Mouse (Mus musculus) stomach, embryonic 15.5 days (tissue): ENCODE measurements around the gene Gm7849. TPM values are rescaled to one million over a fixed set of nuclear protein-coding genes. Genes with fewer than 3 reads are reported as not detected.
"Not testable (repeated sequence)": the region's sequence is repeated elsewhere in the genome, so short reads cannot be mapped to it uniquely, and the experiment has no call there.

Source experiments
- ATAC-seq: fragments of 200-750 bp; cut with Nextera tagmentation; 2 replicates; pipeline ENCODE4 v1.8.0; 2017; ENCODE audit warnings: low read depth, moderate number of reproducible peaks, moderate TSS enrichment; ENCODE audit not compliant: insufficient read depth, low FRiP score
- H3K27ac ChIP-seq: fragments of 300-500 bp; sonication (generic); 2 replicates; pipeline ENCODE4 v1.5.1; 2015; ENCODE audit warnings: mild to moderate bottlenecking, inconsistent platforms
- H3K27me3 ChIP-seq: fragments of 300-500 bp; sonication (generic); replicated peaks from 2 replicates; pipeline ENCODE4 v1.6.1; 2015; ENCODE audit warnings: inconsistent platforms
- H3K36me3 ChIP-seq: fragments of 300-500 bp; sonication (generic); 2 replicates; pipeline ENCODE4 v1.6.1; 2015; ENCODE audit warnings: inconsistent platforms
- H3K4me1 ChIP-seq: fragments of 300-500 bp; sonication (generic); 2 replicates; pipeline ENCODE4 v1.6.1; 2015; ENCODE audit warnings: inconsistent platforms
- H3K4me2 ChIP-seq: fragments of 300-500 bp; sonication (generic); 2 replicates; pipeline ENCODE4 v1.6.1; 2015; ENCODE audit warnings: mild to moderate bottlenecking, inconsistent platforms
- H3K4me3 ChIP-seq: fragments of 300-500 bp; sonication (generic); replicated peaks from 2 replicates; pipeline ENCODE4 v1.5.1; 2015; ENCODE audit warnings: inconsistent platforms
- H3K9ac ChIP-seq: fragments of 300-500 bp; sonication (generic); 2 replicates; pipeline ENCODE4 v1.6.1; 2015; ENCODE audit warnings: inconsistent platforms
- H3K9me3 ChIP-seq: fragments of 300-500 bp; sonication (generic); 2 replicates; pipeline ENCODE4 v1.6.1; 2016; ENCODE audit warnings: inconsistent platforms
- WGBS: fragments of 180-500 bp; shearing (Covaris S2); methylation state at CpG from one replicate; pipeline ENCODE4 v1.1.7; 2015; 5-methylcytosine and 5-hydroxymethylcytosine counted together
- polyA plus RNA-seq: library from polyadenylated mRNA; unstranded; fragments of >200 nt; fragmentation: Nextera tagmentation; extraction: Ambion mirVana; gene quantifications from 2 replicates; pipeline ENCODE4 v1.2.1, GENCODE M21; 2015

Gene Gm7849
- polyA plus RNA-seq, result 0.31 and 2.2 TPM in 2 replicates

DNA sequence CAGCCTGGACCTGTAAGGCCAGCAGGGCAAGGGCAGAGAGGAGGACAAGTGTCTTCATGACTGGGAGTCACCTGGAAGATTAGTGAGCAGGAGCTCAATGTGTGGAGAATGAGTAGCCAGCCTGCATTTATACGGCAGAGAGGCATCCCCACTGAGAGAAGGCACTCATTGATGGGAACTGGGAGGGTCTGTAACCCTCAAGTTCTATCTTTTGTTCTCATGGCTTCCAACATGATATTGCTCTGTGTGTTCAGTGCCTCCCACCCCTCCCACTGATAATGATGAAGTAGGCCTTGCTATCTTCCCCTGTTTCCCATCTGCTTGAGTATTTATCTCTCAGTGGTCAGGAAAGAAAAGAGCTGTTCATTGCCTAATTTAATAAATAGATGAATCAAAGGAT, at the start of gene Gm7849:
Gene Gm7849 (minus strand): TSS at position 101 of the 400 bp plus-strand sequence.
- no CpG with 5 or more reads among the region's 1 CpGs for WGBS
- H3K36me3 ChIP-seq, H3K27ac ChIP-seq, H3K4me3 ChIP-seq, ATAC-seq, H3K9ac ChIP-seq, H3K9me3 ChIP-seq, H3K27me3 ChIP-seq, H3K4me1 ChIP-seq, H3K4me2 ChIP-seq: not testable (repeated sequence)

DNA sequence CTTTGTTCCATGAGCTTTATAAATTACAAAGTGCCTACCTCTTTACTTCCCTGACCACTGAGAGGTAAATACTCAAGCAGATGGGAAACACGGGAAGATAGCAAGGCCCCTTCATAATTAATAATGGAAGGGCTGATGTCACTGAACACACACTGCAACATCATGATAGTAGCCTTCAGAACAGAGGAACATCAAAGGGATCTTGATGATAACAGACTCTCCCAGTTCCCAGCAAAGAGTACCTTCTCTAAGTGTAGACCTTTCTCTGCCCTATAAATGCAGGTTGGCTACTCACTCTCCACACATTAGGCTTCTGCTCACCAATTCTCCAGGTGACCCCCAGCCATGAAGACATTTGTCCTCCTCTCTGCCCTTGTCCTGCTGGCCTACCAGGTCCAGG, 29.2 kb downstream of the Gm7849 start, which contains the start of gene Defa36:
Gene Defa36 (plus strand): TSS at position 301 of the 400 bp plus-strand sequence.
- not testable (repeated sequence) for H3K4me1 ChIP-seq, H3K4me3 ChIP-seq, H3K9ac ChIP-seq, ATAC-seq, H3K36me3 ChIP-seq, H3K4me2 ChIP-seq, H3K9me3 ChIP-seq, H3K27ac ChIP-seq, H3K27me3 ChIP-seq
- WGBS, result no CpG with 5 or more reads among the region's 1 CpGs

Other genes with a start within 250 kb of the Gm7849 start
- gene Gm15292, start 206.8 kb downstream of the Gm7849 start, polyA plus RNA-seq, result not detected in 2 replicates
- not detected in 2 replicates for gene Defa27, start 141.0 kb downstream of the Gm7849 start, polyA plus RNA-seq
- gene Defa29, start 129.5 kb downstream of the Gm7849 start, polyA plus RNA-seq, result not detected in 2 replicates
- gene Defa2, start 78.0 kb downstream of the Gm7849 start, polyA plus RNA-seq, result not detected in 2 replicates
- 0.76 TPM in 1 of 2 replicates, not detected in the other for gene Defa33, start 64.7 kb downstream of the Gm7849 start, polyA plus RNA-seq
- not detected in 2 replicates for gene Defa36, start 29.1 kb downstream of the Gm7849 start, polyA plus RNA-seq
- gene Defa20, start 52.7 kb upstream of the Gm7849 start, polyA plus RNA-seq, result 1.5 TPM in 1 of 2 replicates, not detected in the other
- not detected in 2 replicates for gene Defa32, start 72.5 kb upstream of the Gm7849 start, polyA plus RNA-seq
- not detected in 2 replicates for gene Defa37, start 108.8 kb upstream of the Gm7849 start, polyA plus RNA-seq
- gene Defa28, start 126.4 kb upstream of the Gm7849 start, polyA plus RNA-seq, result not detected in 2 replicates
- gene Gm7861, start 137.9 kb upstream of the Gm7849 start, polyA plus RNA-seq, result not detected in 2 replicates
- gene Defa26, start 161.6 kb upstream of the Gm7849 start, polyA plus RNA-seq, result not detected in 2 replicates
- gene Defa17, start 199.2 kb upstream of the Gm7849 start, polyA plus RNA-seq, result 4.1 and 7.3 TPM in 2 replicates
- not detected in 2 replicates for gene Defa34, start 209.2 kb upstream of the Gm7849 start, polyA plus RNA-seq
- gene AY761184, start 247.1 kb upstream of the Gm7849 start, polyA plus RNA-seq, result 0.59 TPM in 1 of 2 replicates, not detected in the other